Mouse (Mus musculus) CD8-positive naive resting alpha-beta T cell, adult 2 months (primary cell): Measurements from ENCODE around the gene Mettl7b.
A peak's percentile ranks its signal among the peaks of the same experiment; 100 is the strongest.
"Not testable (repeated sequence)": the region's sequence is repeated elsewhere in the genome, so short reads cannot be mapped to it uniquely, and the experiment has no call there.

ENCODE experiments used
- DNase-seq, 2 experiments: peaks; one replicate each; pipeline ENCODE4 v3.0.0; 2022; ENCODE audit warnings: low read depth in 2 of 2, low spot score in 2 of 2

The Mettl7b gene

GRCm38 (mm10) chr10:128960590-128961584, at the start of gene Mettl7b:
Gene Mettl7b (minus strand): TSS chr10:128960988.
- no peak for DNase-seq

GRCm38 (mm10) chr10:129010288-129010841, 49.6 kb upstream of the Mettl7b start, which contains the start of gene Olfr763:
Gene Olfr763 (plus strand): TSS chr10:129010791.
- DNase-seq = no peak

GRCm38 (mm10) chr10:129004032-129004920, 43.5 kb upstream of the Mettl7b start:
- DNase-seq = no peak

GRCm38 (mm10) chr10:128996523-128997040, 35.8 kb upstream of the Mettl7b start:
- DNase-seq = no peak

- no peak for DNase-seq
These were observed 35.0 kb upstream of the Mettl7b start for GRCm38 (mm10) chr10:128995796-128996195.

DNA sequence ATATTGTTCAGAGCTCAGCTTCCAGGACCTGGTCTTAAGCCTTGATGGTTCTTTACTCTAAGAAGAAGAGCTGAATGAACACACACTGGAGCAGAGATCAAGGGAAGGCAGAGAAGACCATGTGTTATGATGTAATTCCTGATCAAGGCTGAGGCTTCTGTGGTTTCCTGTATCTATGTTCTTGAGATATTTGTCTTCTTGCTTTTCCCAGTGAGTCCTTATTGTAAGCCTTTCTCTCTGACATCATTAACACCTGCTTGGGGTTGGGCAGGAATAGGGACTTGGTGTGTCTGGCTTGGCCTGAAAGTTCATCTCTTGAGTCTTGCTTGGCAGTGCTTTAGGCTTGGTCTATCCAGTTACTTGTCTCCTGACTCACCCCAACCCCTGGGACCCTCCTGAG, 30.2 kb upstream of the Mettl7b start:
- DNase-seq = peak; percentile 72 to 76

- DNase-seq = peak; percentile 42 to 43
These were observed 29.5 kb upstream of the Mettl7b start for GRCm38 (mm10) chr10:128990129-128990850.

GRCm38 (mm10) chr10:128989131-128989530, 28.3 kb upstream of the Mettl7b start, which contains the start of gene Olfr9:
Gene Olfr9 (plus strand): TSS chr10:128989431.
- not testable (repeated sequence) for DNase-seq

DNA sequence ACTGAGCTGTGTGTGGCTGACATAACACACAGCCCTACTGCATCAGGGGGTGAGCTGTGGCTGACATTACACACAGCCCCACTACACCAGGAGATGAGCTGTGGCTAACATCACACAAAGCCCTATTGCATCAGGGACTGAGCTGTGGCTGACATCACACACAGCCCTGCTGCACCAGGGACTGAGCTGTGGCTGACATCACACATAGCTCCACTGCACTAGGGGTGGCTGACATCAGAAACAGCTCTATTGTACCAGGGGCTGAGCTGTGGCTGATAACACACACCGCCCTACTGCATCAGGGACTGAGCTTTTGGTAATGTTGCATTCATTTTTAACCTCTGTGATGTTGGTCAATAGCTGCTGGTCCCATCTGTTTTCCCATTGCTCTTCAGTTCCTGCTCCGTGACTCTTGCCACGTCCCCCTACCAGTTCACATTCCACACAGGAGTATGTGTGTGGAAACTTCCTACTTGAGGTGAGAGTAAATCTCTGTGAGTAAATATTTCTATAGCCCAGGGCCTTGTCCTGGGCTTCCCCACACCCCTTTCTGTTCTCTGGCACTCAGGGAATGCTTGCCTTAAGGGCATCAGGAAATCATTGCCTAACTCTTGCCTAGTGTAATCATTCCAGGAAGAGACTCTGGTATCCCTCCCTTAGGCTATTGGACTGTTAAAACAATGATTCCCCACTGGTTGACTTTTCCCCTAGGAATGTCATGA, 20.0 kb upstream of the Mettl7b start:
- DNase-seq = no peak

DNA sequence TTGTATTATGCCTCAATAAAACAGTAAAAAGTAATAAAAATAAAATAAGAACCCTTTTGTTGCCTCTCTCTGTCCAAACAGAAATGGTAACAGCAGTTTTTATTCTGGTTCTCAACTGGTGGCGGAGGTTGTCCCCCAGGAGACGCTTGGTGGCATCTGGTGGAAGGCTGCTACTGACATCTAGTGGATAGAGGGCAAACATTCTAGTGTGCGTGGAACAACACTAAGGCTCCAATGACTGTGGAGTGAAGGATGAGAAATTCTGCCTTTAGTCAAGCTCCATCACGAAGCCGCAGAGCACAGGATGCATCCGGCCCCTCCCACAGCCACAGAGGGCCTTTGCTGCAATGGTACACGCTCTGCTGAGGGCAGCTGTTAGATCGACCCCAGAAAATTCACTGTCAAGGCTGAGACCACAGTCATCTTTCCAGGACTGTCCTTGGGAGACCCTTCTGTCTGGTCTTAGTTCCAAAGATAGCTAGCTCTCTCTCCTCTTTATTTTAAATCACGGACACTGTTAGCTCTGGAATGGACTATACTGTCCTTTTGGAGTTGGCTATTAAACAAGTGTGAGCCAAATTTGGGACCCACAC, 16.8 kb upstream of the Mettl7b start:
- peak; percentile 41 to 51 for DNase-seq

- DNase-seq = no peak
These were observed 15.6 kb upstream of the Mettl7b start for GRCm38 (mm10) chr10:128976395-128976794.

DNA sequence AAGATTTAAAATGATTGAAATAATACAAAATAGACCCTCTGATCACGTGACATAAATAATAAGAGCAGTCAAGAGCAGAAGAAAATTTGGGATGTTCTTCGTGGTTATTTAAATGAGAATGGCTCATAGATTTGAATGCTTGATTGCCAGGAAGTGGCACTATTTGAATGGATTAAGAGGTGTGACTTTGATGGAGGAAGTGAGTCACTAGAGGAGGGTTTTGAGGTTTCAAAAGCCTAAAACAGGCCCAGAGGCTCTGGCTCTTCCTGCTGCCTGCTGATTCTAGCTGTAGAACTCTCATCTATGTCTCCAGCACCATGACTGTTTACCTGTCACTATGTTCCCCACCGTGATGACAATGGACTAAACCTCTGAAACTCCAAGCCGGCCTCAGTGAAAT, 12.1 kb upstream of the Mettl7b start:
- no peak for DNase-seq

- no peak for DNase-seq
These were observed 10.0 kb upstream of the Mettl7b start for GRCm38 (mm10) chr10:128970740-128971250.

DNA sequence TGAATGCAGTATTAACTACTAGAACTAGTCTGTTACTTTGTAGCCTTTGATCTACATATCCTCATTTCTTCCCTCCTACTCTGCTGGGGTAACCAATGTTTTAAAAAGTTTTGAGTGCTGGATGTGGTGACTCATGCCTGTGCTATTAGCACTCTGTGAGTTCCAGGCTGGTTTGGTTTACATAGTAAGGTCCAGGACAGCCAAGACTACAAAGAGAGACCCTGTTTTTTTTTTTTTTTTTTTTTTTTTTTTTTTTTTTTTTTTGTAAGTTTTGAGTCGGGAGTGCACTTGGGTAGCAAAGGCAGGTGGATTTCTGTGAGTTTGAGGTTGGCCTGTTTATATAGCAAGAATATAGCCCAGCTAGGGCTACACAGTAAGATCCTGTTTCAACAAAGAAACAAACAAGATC, 7.6 kb upstream of the Mettl7b start:
- no peak for DNase-seq

GRCm38 (mm10) chr10:128965871-128966270, 5.1 kb upstream of the Mettl7b start:
- no peak for DNase-seq

GRCm38 (mm10) chr10:128964961-128965360, 4.2 kb upstream of the Mettl7b start:
- no peak for DNase-seq

DNA sequence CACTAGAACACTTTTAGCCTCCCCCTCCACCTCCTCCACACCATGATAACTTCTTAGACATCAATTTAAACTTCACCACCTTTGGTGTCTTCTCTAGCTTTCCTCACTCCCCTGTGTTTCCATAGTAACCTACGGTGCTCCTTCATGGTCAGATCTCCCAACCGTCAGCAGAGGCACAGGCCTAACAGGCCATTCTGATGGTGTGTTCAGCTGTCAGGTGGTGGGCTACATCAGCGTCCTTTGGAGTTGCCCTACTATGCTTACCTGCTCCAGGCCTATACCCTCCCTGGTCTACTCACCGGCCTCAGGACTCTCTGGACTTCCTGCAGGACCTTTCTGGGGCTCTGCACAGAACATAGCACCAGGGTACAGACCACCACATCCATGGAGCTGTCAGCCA, 646 bp downstream of the Mettl7b start:
- no peak for DNase-seq

DNA sequence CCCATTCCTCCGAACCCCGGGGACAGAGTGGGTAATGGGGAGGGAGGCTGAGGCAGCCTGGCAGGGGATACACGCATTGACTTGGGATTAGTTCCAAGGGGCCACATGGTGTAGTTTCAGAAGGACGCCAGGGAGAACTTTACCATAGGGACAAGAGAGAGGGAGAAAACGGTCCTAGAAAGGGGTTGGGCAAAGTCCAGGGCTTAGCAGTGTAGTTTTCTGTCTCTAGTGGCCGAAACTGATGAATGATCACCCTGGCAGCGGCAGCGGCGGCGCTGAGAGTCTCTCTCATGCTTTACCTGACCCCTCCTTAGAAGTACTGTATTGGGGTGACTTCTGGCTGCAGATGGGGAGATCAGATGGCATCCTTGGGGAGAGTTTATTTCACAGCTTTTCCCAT, 2.4 kb downstream of the Mettl7b start:
- no peak for DNase-seq
